Mouse (Mus musculus): ENCODE measurements around the gene Adcy2. TPM values are rescaled to one million over a fixed set of nuclear protein-coding genes. Genes with fewer than 3 reads are reported as not detected.

The Adcy2 gene
- polyA plus RNA-seq, 1 experiment from 2014 or later = 0.13 TPM

- WGBS (ENCODE audit: missing documents) = 94% methylated on average over 1 of the region's 1 CpGs
- H3K36me3 ChIP-seq (ENCODE audit: inconsistent target) = no peaks in the 10 kb centered on the region
- no peak overlapping the region for H3K27ac ChIP-seq
- H3K4me3 ChIP-seq (ENCODE audit: inconsistent target) = no peak overlapping the region
- H3K79me2 ChIP-seq (ENCODE audit: inconsistent target) = no peaks in the 10 kb centered on the region
Observed at GRCm38 (mm10) chr13:68826461-68826860, 172.9 kb downstream of the Adcy2 start.

- Histone ChIP-seq H3K27ac (no peak overlapping the region), H3K79me2 (ENCODE audit: inconsistent target) (no peaks in the 10 kb centered on the region), H3K36me3 (ENCODE audit: inconsistent target) (no peaks in the 10 kb centered on the region), H3K4me3 (ENCODE audit: inconsistent target) (no peak overlapping the region)
- WGBS (ENCODE audit: missing documents) = 89% methylated on average over 13 of the region's 13 CpGs
Observed at GRCm38 (mm10) chr13:68820858-68821579, 178.3 kb downstream of the Adcy2 start.

GRCm38 (mm10) chr13:68815704-68816477, 183.4 kb downstream of the Adcy2 start:
- Histone ChIP-seq H3K4me3 (ENCODE audit: inconsistent target) (no peak overlapping the region), H3K36me3 (ENCODE audit: inconsistent target) (no peaks in the 10 kb centered on the region), H3K27ac (no peak overlapping the region), H3K79me2 (ENCODE audit: inconsistent target) (no peaks in the 10 kb centered on the region)
- WGBS (ENCODE audit: missing documents) = 79% methylated on average over 4 of the region's 4 CpGs

- Histone ChIP-seq H3K36me3 (ENCODE audit: inconsistent target) (no peaks in the 10 kb centered on the region), H3K79me2 (ENCODE audit: inconsistent target) (no peaks in the 10 kb centered on the region), H3K27ac (no peak overlapping the region), H3K4me3 (ENCODE audit: inconsistent target) (no peak overlapping the region)
- 79% methylated on average over 3 of the region's 3 CpGs for WGBS (ENCODE audit: missing documents)
Observed at GRCm38 (mm10) chr13:68811185-68811584, 188.2 kb downstream of the Adcy2 start.

- H3K4me3 ChIP-seq (ENCODE audit: inconsistent target) = no peak overlapping the region
- no peak overlapping the region for H3K27ac ChIP-seq
- WGBS (ENCODE audit: missing documents) = 54% methylated on average over 6 of the region's 6 CpGs
- no peaks in the 10 kb centered on the region for H3K36me3 ChIP-seq (ENCODE audit: inconsistent target)
- no peaks in the 10 kb centered on the region for H3K79me2 ChIP-seq (ENCODE audit: inconsistent target)
Observed at GRCm38 (mm10) chr13:68799777-68800176, 199.6 kb downstream of the Adcy2 start.

GRCm38 (mm10) chr13:68793286-68793685, 206.1 kb downstream of the Adcy2 start:
- Histone ChIP-seq H3K4me3 (ENCODE audit: inconsistent target) (no peak overlapping the region), H3K27ac (no peak overlapping the region), H3K79me2 (ENCODE audit: inconsistent target) (no peaks in the 10 kb centered on the region), H3K36me3 (ENCODE audit: inconsistent target) (no peaks in the 10 kb centered on the region)

- no peaks in the 10 kb centered on the region for H3K79me2 ChIP-seq (ENCODE audit: inconsistent target)
- 92% methylated on average over 8 of the region's 8 CpGs for WGBS (ENCODE audit: missing documents)
- H3K27ac ChIP-seq = no peak overlapping the region
Observed at GRCm38 (mm10) chr13:68787286-68788061, 211.9 kb downstream of the Adcy2 start.

GRCm38 (mm10) chr13:68783096-68783495, 216.2 kb downstream of the Adcy2 start:
- H3K27ac ChIP-seq = no peak overlapping the region
- no peaks in the 10 kb centered on the region for H3K36me3 ChIP-seq (ENCODE audit: inconsistent target)
- 86% methylated on average over 1 of the region's 1 CpGs for WGBS (ENCODE audit: missing documents)
- H3K79me2 ChIP-seq (ENCODE audit: inconsistent target) = no peaks in the 10 kb centered on the region
- H3K4me3 ChIP-seq (ENCODE audit: inconsistent target) = no peak overlapping the region

More at GRCm38 (mm10) chr13:68787286-68788061, 211.9 kb downstream of the Adcy2 start:
- no peak overlapping the region for H3K4me3 ChIP-seq (ENCODE audit: inconsistent target)
- no peaks in the 10 kb centered on the region for H3K36me3 ChIP-seq (ENCODE audit: inconsistent target)

GRCm38 (mm10) chr13:68778011-68778672, 221.2 kb downstream of the Adcy2 start:
- Histone ChIP-seq H3K4me3 (ENCODE audit: inconsistent target) (no peak overlapping the region), H3K79me2 (ENCODE audit: inconsistent target) (no peaks in the 10 kb centered on the region), H3K27ac (no peak overlapping the region), H3K36me3 (ENCODE audit: inconsistent target) (no peaks in the 10 kb centered on the region)
- 80% methylated on average over 6 of the region's 6 CpGs for WGBS (ENCODE audit: missing documents)

- no peak overlapping the region for H3K4me3 ChIP-seq (ENCODE audit: inconsistent target)
- H3K27ac ChIP-seq = no peak overlapping the region
- 84% methylated on average over 2 of the region's 2 CpGs for WGBS (ENCODE audit: missing documents)
- H3K36me3 ChIP-seq (ENCODE audit: inconsistent target) = no peaks in the 10 kb centered on the region
- H3K79me2 ChIP-seq (ENCODE audit: inconsistent target) = no peaks in the 10 kb centered on the region
Observed at GRCm38 (mm10) chr13:68773599-68774211, 225.6 kb downstream of the Adcy2 start.

- H3K36me3 ChIP-seq (ENCODE audit: inconsistent target) = no peaks in the 10 kb centered on the region
- no peaks in the 10 kb centered on the region for H3K79me2 ChIP-seq (ENCODE audit: inconsistent target)
- WGBS (ENCODE audit: missing documents) = 89% methylated on average over 3 of the region's 3 CpGs
- H3K4me3 ChIP-seq (ENCODE audit: inconsistent target) = no peak overlapping the region
- no peak overlapping the region for H3K27ac ChIP-seq
Observed at GRCm38 (mm10) chr13:68768588-68768987, 230.8 kb downstream of the Adcy2 start.

GRCm38 (mm10) chr13:68765896-68766578, 233.3 kb downstream of the Adcy2 start:
- Histone ChIP-seq H3K36me3 (ENCODE audit: inconsistent target) (no peaks in the 10 kb centered on the region), H3K79me2 (ENCODE audit: inconsistent target) (no peaks in the 10 kb centered on the region), H3K4me3 (ENCODE audit: inconsistent target) (no peak overlapping the region), H3K27ac (no peak overlapping the region)
- 86% methylated on average over 8 of the region's 8 CpGs for WGBS (ENCODE audit: missing documents)

GRCm38 (mm10) chr13:68764614-68765013, 234.7 kb downstream of the Adcy2 start:
- H3K4me3 ChIP-seq (ENCODE audit: inconsistent target) = no peak overlapping the region
- WGBS (ENCODE audit: missing documents) = 90% methylated on average over 3 of the region's 3 CpGs
- H3K36me3 ChIP-seq (ENCODE audit: inconsistent target) = no peaks in the 10 kb centered on the region
- H3K27ac ChIP-seq = no peak overlapping the region
- no peaks in the 10 kb centered on the region for H3K79me2 ChIP-seq (ENCODE audit: inconsistent target)
